Mouse (Mus musculus) embryonic facial prominence, embryonic 12.5 days (tissue): ENCODE data around the gene Trim47. TPM values are rescaled to one million over a fixed set of nuclear protein-coding genes. Genes with fewer than 3 reads are reported as not detected.
"Not testable (repeated sequence)": the region's sequence is repeated elsewhere in the genome, so short reads cannot be mapped to it uniquely, and the experiment has no call there.

Experiments used
- ATAC-seq: fragments of 200-750 bp; cut with Nextera tagmentation; 2 replicates; pipeline ENCODE4 v1.8.0; 2017; ENCODE audit not compliant: insufficient number of reproducible peaks, insufficient read depth, low FRiP score, low TSS enrichment
- H3K27ac ChIP-seq: fragments of 300-500 bp; sonication (generic); 2 replicates; pipeline ENCODE4 v1.5.1; 2016; ENCODE audit warnings: mild to moderate bottlenecking
- H3K27me3 ChIP-seq: fragments of 300-500 bp; sonication (generic); 2 replicates; pipeline ENCODE4 v1.6.1; 2016; ENCODE audit warnings: mild to moderate bottlenecking, moderate library complexity
- H3K36me3 ChIP-seq: fragments of 300-500 bp; sonication (generic); 2 replicates; pipeline ENCODE4 v1.6.1; 2016; ENCODE audit warnings: mild to moderate bottlenecking
- H3K4me1 ChIP-seq: fragments of 300-500 bp; sonication (generic); 2 replicates; pipeline ENCODE4 v1.6.1; 2016
- H3K4me2 ChIP-seq: fragments of 300-500 bp; sonication (generic); replicated peaks from 2 replicates; pipeline ENCODE4 v1.6.1; 2016; ENCODE audit warnings: mild to moderate bottlenecking, moderate library complexity
- H3K4me3 ChIP-seq: fragments of 300-500 bp; sonication (generic); 2 replicates; pipeline ENCODE4 v1.5.1; 2016; ENCODE audit warnings: mild to moderate bottlenecking
- H3K9ac ChIP-seq: fragments of 300-500 bp; sonication (generic); 2 replicates; pipeline ENCODE4 v1.6.1; 2016; ENCODE audit warnings: mild to moderate bottlenecking, moderate library complexity
- H3K9me3 ChIP-seq: fragments of 300-500 bp; sonication (generic); 2 replicates; pipeline ENCODE4 v1.6.1; 2016; ENCODE audit warnings: mild to moderate bottlenecking, moderate library complexity
- WGBS: fragments of 180-500 bp; shearing (Covaris S2); methylation state at CpG from one replicate; pipeline ENCODE4 v1.1.7; 2016; 5-methylcytosine and 5-hydroxymethylcytosine counted together
- polyA plus RNA-seq: library from polyadenylated mRNA; unstranded; fragments of >200 nt; fragmentation: Nextera tagmentation; extraction: Ambion mirVana; gene quantifications from 2 replicates; pipeline ENCODE4 v1.2.1, GENCODE M21; 2016

Gene Trim47
- polyA plus RNA-seq, 1 experiment from 2014 or later: 6.9 TPM

- 58% methylated on average over 16 of the region's 16 CpGs for WGBS
- H3K9me3 ChIP-seq: peaks cover 3% of the 10 kb centered on the region; the same call in 1 of the 2 replicates
- H3K4me3 ChIP-seq: no peak overlapping the region
- H3K9ac ChIP-seq: no peak overlapping the region
- H3K27me3 ChIP-seq: no peaks in the 10 kb centered on the region
- H3K27ac ChIP-seq: no peak overlapping the region
- ATAC-seq: no peak
- H3K4me2 ChIP-seq: no peak overlapping the region
- no peaks in the 10 kb centered on the region for H3K36me3 ChIP-seq
- 0 out of 2 replicates have a peak, but pooled peaks cover 2% of the 10 kb centered on the region for H3K4me1 ChIP-seq
Observed at GRCm38 (mm10) chr11:116093771-116094565, 33.0 kb downstream of the Trim47 start.

GRCm38 (mm10) chr11:116092959-116093358 is 34.1 kb downstream of the Trim47 start:
- H3K9me3 ChIP-seq, H3K36me3 ChIP-seq, ATAC-seq, H3K4me3 ChIP-seq, H3K27me3 ChIP-seq, H3K27ac ChIP-seq, H3K4me1 ChIP-seq, H3K4me2 ChIP-seq, H3K9ac ChIP-seq: not testable (repeated sequence)
- WGBS: 87% methylated on average over 6 of the region's 6 CpGs

GRCm38 (mm10) chr11:116091591-116091990 is 35.4 kb downstream of the Trim47 start:
- H3K4me3 ChIP-seq: no peak overlapping the region
- WGBS: 85% methylated on average over 6 of the region's 6 CpGs
- ATAC-seq: no peak
- no peak overlapping the region for H3K4me2 ChIP-seq
- no peak overlapping the region for H3K9ac ChIP-seq
- peaks cover 8% of the 10 kb centered on the region; the same call in 1 of the 2 replicates for H3K4me1 ChIP-seq
- H3K27me3 ChIP-seq: no peaks in the 10 kb centered on the region
- no peaks in the 10 kb centered on the region; the same call in 1 of the 2 replicates for H3K9me3 ChIP-seq
- H3K27ac ChIP-seq: no peak overlapping the region
- H3K36me3 ChIP-seq: no peaks in the 10 kb centered on the region

GRCm38 (mm10) chr11:116089545-116089944 is 37.5 kb downstream of the Trim47 start:
- Histone ChIP-seq H3K9me3 (no peaks in the 10 kb centered on the region), H3K27me3 (no peaks in the 10 kb centered on the region), H3K4me3 (no peak overlapping the region), H3K9ac (no peak overlapping the region), H3K36me3 (no peaks in the 10 kb centered on the region; the same call in 1 of the 2 replicates), H3K4me1 (peaks cover 16% of the 10 kb centered on the region), H3K27ac (no peak overlapping the region), H3K4me2 (no peak overlapping the region)
- 85% methylated on average over 6 of the region's 6 CpGs for WGBS
- ATAC-seq: no peak

GRCm38 (mm10) chr11:116088741-116089394 is 38.1 kb downstream of the Trim47 start:
- Histone ChIP-seq H3K4me3 (no peak overlapping the region), H3K9me3 (no peaks in the 10 kb centered on the region), H3K4me1 (peaks cover 16% of the 10 kb centered on the region), H3K4me2 (no peak overlapping the region), H3K9ac (no peak overlapping the region), H3K27me3 (no peaks in the 10 kb centered on the region), H3K27ac (no peak overlapping the region), H3K36me3 (peaks cover 3% of the 10 kb centered on the region)
- no peak for ATAC-seq
- WGBS: 83% methylated on average over 11 of the region's 11 CpGs

- peaks cover 16% of the 10 kb centered on the region for H3K4me1 ChIP-seq
- no peak overlapping the region for H3K9ac ChIP-seq
- no peak for ATAC-seq
- WGBS: 83% methylated on average over 8 of the region's 8 CpGs
- peak overlapping the region; percentile 61 for H3K4me2 ChIP-seq
- peak overlapping the region; percentile 42; the same call in 1 of the 2 replicates for H3K4me3 ChIP-seq
- H3K27ac ChIP-seq: no peak overlapping the region
- H3K9me3 ChIP-seq: no peaks in the 10 kb centered on the region
- no peaks in the 10 kb centered on the region for H3K27me3 ChIP-seq
- H3K36me3 ChIP-seq: peaks cover 10% of the 10 kb centered on the region
Observed at GRCm38 (mm10) chr11:116088188-116088587, 38.8 kb downstream of the Trim47 start.

GRCm38 (mm10) chr11:116087194-116088130 is 39.5 kb downstream of the Trim47 start:
- peak; percentile 62 for ATAC-seq
- Histone ChIP-seq H3K4me2 (peak overlapping the region; percentile 61), H3K27ac (peak overlapping the region; percentile 79), H3K4me1 (peaks cover 16% of the 10 kb centered on the region), H3K9me3 (no peaks in the 10 kb centered on the region), H3K4me3 (peak overlapping the region; percentile 42), H3K9ac (peak overlapping the region; percentile 38; the same call in 1 of the 2 replicates), H3K27me3 (no peaks in the 10 kb centered on the region), H3K36me3 (peaks cover 15% of the 10 kb centered on the region)
- 3% methylated on average over 31 of the region's 31 CpGs for WGBS

GRCm38 (mm10) chr11:116086258-116087193 is 40.5 kb downstream of the Trim47 start, which contains the start of gene Wbp2:
Gene Wbp2 (minus strand): TSS chr11:116086995.
- peak; percentile 94 for ATAC-seq
- 5% methylated on average over 41 of the region's 43 CpGs for WGBS
- no peaks in the 10 kb centered on the region for H3K9me3 ChIP-seq
- H3K27ac ChIP-seq: peak within 1 kb of the TSS; percentile 79
- H3K4me3 ChIP-seq: peak within 1 kb of the TSS; percentile 42
- no peaks in the 10 kb centered on the region for H3K27me3 ChIP-seq
- H3K4me1 ChIP-seq: peaks cover 16% of the 10 kb centered on the region
- peak within 1 kb of the TSS; percentile 61 for H3K4me2 ChIP-seq
- H3K36me3 ChIP-seq: peaks cover 23% of the 10 kb centered on the region
- H3K9ac ChIP-seq: peak within 1 kb of the TSS; percentile 38

GRCm38 (mm10) chr11:116084166-116084565 is 42.8 kb downstream of the Trim47 start:
- no peak for ATAC-seq
- Histone ChIP-seq H3K4me3 (no peak overlapping the region), H3K27ac (no peak overlapping the region), H3K36me3 (peaks cover 47% of the 10 kb centered on the region), H3K9me3 (no peaks in the 10 kb centered on the region), H3K4me1 (peaks cover 18% of the 10 kb centered on the region), H3K27me3 (no peaks in the 10 kb centered on the region), H3K9ac (no peak overlapping the region), H3K4me2 (no peak overlapping the region)
- 89% methylated on average over 6 of the region's 6 CpGs for WGBS

- Histone ChIP-seq H3K27ac (no peak overlapping the region), H3K4me2 (no peak overlapping the region), H3K36me3 (peaks cover 51% of the 10 kb centered on the region), H3K4me3 (no peak overlapping the region), H3K27me3 (no peaks in the 10 kb centered on the region), H3K9me3 (no peaks in the 10 kb centered on the region), H3K4me1 (peaks cover 23% of the 10 kb centered on the region), H3K9ac (no peak overlapping the region)
- WGBS: 88% methylated on average over 14 of the region's 14 CpGs
- no peak for ATAC-seq
Observed at GRCm38 (mm10) chr11:116083096-116083672, 43.8 kb downstream of the Trim47 start.
